Mouse (Mus musculus) midbrain, embryonic 15.5 days (tissue): ENCODE measurements at regions not wholly inside any gene's neighbourhood (a gene's known extent, or its start where the extent isn't known, plus 50 kb on each side); places are given as distances from the start of the nearest gene placed in this dataset.
A peak's percentile ranks its signal among the peaks of the same experiment; 100 is the strongest.

Experiments
- ATAC-seq: fragments of 200-750 bp; cut with Nextera tagmentation; replicated peaks from 2 replicates; pipeline ENCODE4 v1.8.0; 2017; ENCODE audit warnings: moderate TSS enrichment
- H3K27ac ChIP-seq: fragments of 300-500 bp; sonication (generic); 2 replicates; pipeline ENCODE4 v1.5.1; 2015; ENCODE audit warnings: mild to moderate bottlenecking, inconsistent platforms
- H3K27me3 ChIP-seq: fragments of 300-500 bp; sonication (generic); replicated peaks from 2 replicates; pipeline ENCODE4 v1.6.1; 2015; ENCODE audit warnings: inconsistent platforms
- H3K36me3 ChIP-seq: fragments of 300-500 bp; sonication (generic); replicated peaks from 2 replicates; pipeline ENCODE4 v1.6.1; 2015; ENCODE audit warnings: inconsistent platforms
- H3K4me1 ChIP-seq: fragments of 300-500 bp; sonication (generic); 2 replicates; pipeline ENCODE4 v1.6.1; 2015; ENCODE audit warnings: inconsistent platforms
- H3K4me2 ChIP-seq: fragments of 300-500 bp; sonication (generic); 2 replicates; pipeline ENCODE4 v1.6.1; 2015; ENCODE audit warnings: inconsistent platforms, mild to moderate bottlenecking, moderate library complexity
- H3K4me3 ChIP-seq: fragments of 300-500 bp; sonication (generic); 2 replicates; pipeline ENCODE4 v1.5.1; 2015; ENCODE audit warnings: mild to moderate bottlenecking, inconsistent platforms
- H3K9ac ChIP-seq: fragments of 300-500 bp; sonication (generic); 2 replicates; pipeline ENCODE4 v1.6.1; 2015; ENCODE audit warnings: mild to moderate bottlenecking, inconsistent platforms
- H3K9me3 ChIP-seq: fragments of 300-500 bp; sonication (generic); 2 replicates; pipeline ENCODE4 v1.6.1; 2016; ENCODE audit warnings: inconsistent platforms
- WGBS: fragments of 180-500 bp; shearing (Covaris S2); methylation state at CpG from one replicate; pipeline ENCODE4 v1.1.7; 2015; ENCODE audit warnings: mixed read lengths; 5-methylcytosine and 5-hydroxymethylcytosine counted together

- H3K4me1 ChIP-seq: no peaks in the 10 kb centered on the region
- H3K36me3 ChIP-seq: no peaks in the 10 kb centered on the region
- no peaks in the 10 kb centered on the region for H3K27me3 ChIP-seq
- no peak overlapping the region for H3K4me3 ChIP-seq
- H3K9me3 ChIP-seq: no peaks in the 10 kb centered on the region
- H3K9ac ChIP-seq: no peak overlapping the region
- WGBS: 47% methylated on average over 6 of the region's 6 CpGs
- no peak overlapping the region for H3K27ac ChIP-seq
- no peak overlapping the region for H3K4me2 ChIP-seq
- peak; percentile 67 for ATAC-seq
Measured at GRCm38 (mm10) chr13:115911524-115912459, 397.7 kb downstream of the Isl1 start.

GRCm38 (mm10) chr13:115910866-115911449 is 398.5 kb downstream of the Isl1 start:
- no peaks in the 10 kb centered on the region for H3K36me3 ChIP-seq
- H3K4me3 ChIP-seq: 0 out of 2 replicates have a peak overlapping the region, but pooled peaks have one; percentile 6
- H3K27me3 ChIP-seq: no peaks in the 10 kb centered on the region
- H3K4me1 ChIP-seq: no peaks in the 10 kb centered on the region
- H3K4me2 ChIP-seq: peak overlapping the region; percentile 34
- no peaks in the 10 kb centered on the region for H3K9me3 ChIP-seq
- WGBS: 16% methylated on average over 8 of the region's 8 CpGs
- ATAC-seq: peak; percentile 82
- H3K9ac ChIP-seq: no peak overlapping the region
- H3K27ac ChIP-seq: no peak overlapping the region

- no peaks in the 10 kb centered on the region for H3K4me1 ChIP-seq
- no peaks in the 10 kb centered on the region for H3K27me3 ChIP-seq
- H3K4me2 ChIP-seq: no peak overlapping the region
- WGBS: 73% methylated on average over 1 of the region's 1 CpGs
- H3K27ac ChIP-seq: no peak overlapping the region
- no peaks in the 10 kb centered on the region for H3K36me3 ChIP-seq
- H3K4me3 ChIP-seq: no peak overlapping the region
- H3K9ac ChIP-seq: no peak overlapping the region
- no peak for ATAC-seq
- H3K9me3 ChIP-seq: no peaks in the 10 kb centered on the region
Measured at GRCm38 (mm10) chr13:115880616-115881015, 428.9 kb downstream of the Isl1 start.

- no peak overlapping the region for H3K4me2 ChIP-seq
- H3K27me3 ChIP-seq: no peaks in the 10 kb centered on the region
- ATAC-seq: no peak
- H3K4me1 ChIP-seq: no peaks in the 10 kb centered on the region
- no peaks in the 10 kb centered on the region for H3K36me3 ChIP-seq
- H3K9me3 ChIP-seq: no peaks in the 10 kb centered on the region
- no peak overlapping the region for H3K4me3 ChIP-seq
- H3K27ac ChIP-seq: no peak overlapping the region
- WGBS: 61% methylated on average over 3 of the region's 3 CpGs
- H3K9ac ChIP-seq: no peak overlapping the region
Measured at GRCm38 (mm10) chr13:115860480-115860879, 449.0 kb downstream of the Isl1 start.

- ATAC-seq: no peak
Measured at GRCm38 (mm10) chr13:115856632-115857031, 452.9 kb downstream of the Isl1 start.

GRCm38 (mm10) chr13:115852689-115853356 is 456.7 kb downstream of the Isl1 start:
- H3K4me1 ChIP-seq: no peaks in the 10 kb centered on the region
- 0 out of 2 replicates have a peak overlapping the region, but pooled peaks have one; percentile 29 for H3K27ac ChIP-seq
- 38% methylated on average over 3 of the region's 3 CpGs for WGBS
- H3K27me3 ChIP-seq: no peaks in the 10 kb centered on the region
- ATAC-seq: peak; percentile 73
- H3K36me3 ChIP-seq: no peaks in the 10 kb centered on the region
- no peak overlapping the region for H3K4me2 ChIP-seq
- H3K9ac ChIP-seq: no peak overlapping the region
- no peak overlapping the region for H3K4me3 ChIP-seq
- H3K9me3 ChIP-seq: no peaks in the 10 kb centered on the region

More at GRCm38 (mm10) chr13:115856632-115857031, 452.9 kb downstream of the Isl1 start:
- 80% methylated on average over 4 of the region's 4 CpGs for WGBS
- no peaks in the 10 kb centered on the region for H3K36me3 ChIP-seq
- H3K4me3 ChIP-seq: no peak overlapping the region
- H3K27me3 ChIP-seq: no peaks in the 10 kb centered on the region
- H3K9me3 ChIP-seq: no peaks in the 10 kb centered on the region
- H3K9ac ChIP-seq: no peak overlapping the region
- H3K4me2 ChIP-seq: no peak overlapping the region
- no peak overlapping the region for H3K27ac ChIP-seq
- no peaks in the 10 kb centered on the region for H3K4me1 ChIP-seq

- Histone ChIP-seq H3K27ac (no peak overlapping the region), H3K4me1 (no peaks in the 10 kb centered on the region), H3K9ac (no peak overlapping the region), H3K4me2 (no peak overlapping the region), H3K27me3 (no peaks in the 10 kb centered on the region), H3K4me3 (no peak overlapping the region), H3K36me3 (no peaks in the 10 kb centered on the region), H3K9me3 (no peaks in the 10 kb centered on the region)
- WGBS: 68% methylated on average over 10 of the region's 10 CpGs
- no peak for ATAC-seq
Measured at GRCm38 (mm10) chr13:115843121-115843520, 466.4 kb downstream of the Isl1 start.

- Histone ChIP-seq H3K27me3 (no peaks in the 10 kb centered on the region), H3K9ac (no peak overlapping the region), H3K9me3 (no peaks in the 10 kb centered on the region), H3K36me3 (no peaks in the 10 kb centered on the region), H3K4me3 (no peak overlapping the region), H3K4me2 (no peak overlapping the region), H3K27ac (no peak overlapping the region), H3K4me1 (no peaks in the 10 kb centered on the region)
- WGBS: 76% methylated on average over 6 of the region's 6 CpGs
- no peak for ATAC-seq
Measured at GRCm38 (mm10) chr13:115836203-115836768, 473.2 kb downstream of the Isl1 start.

GRCm38 (mm10) chr13:115825191-115825590 is 484.3 kb downstream of the Isl1 start:
- H3K4me3 ChIP-seq: no peak overlapping the region
- no peaks in the 10 kb centered on the region for H3K27me3 ChIP-seq
- no peaks in the 10 kb centered on the region for H3K4me1 ChIP-seq
- 82% methylated on average over 6 of the region's 6 CpGs for WGBS
- no peak overlapping the region for H3K9ac ChIP-seq
- H3K36me3 ChIP-seq: no peaks in the 10 kb centered on the region
- no peak overlapping the region for H3K27ac ChIP-seq
- no peaks in the 10 kb centered on the region for H3K9me3 ChIP-seq
- ATAC-seq: no peak
- H3K4me2 ChIP-seq: no peak overlapping the region

GRCm38 (mm10) chr13:115822527-115822926 is 487.0 kb downstream of the Isl1 start:
- WGBS: 71% methylated on average over 1 of the region's 1 CpGs
- no peaks in the 10 kb centered on the region for H3K9me3 ChIP-seq
- H3K27ac ChIP-seq: no peak overlapping the region
- ATAC-seq: no peak
- H3K4me1 ChIP-seq: no peaks in the 10 kb centered on the region
- no peaks in the 10 kb centered on the region for H3K27me3 ChIP-seq
- no peak overlapping the region for H3K4me3 ChIP-seq
- H3K9ac ChIP-seq: no peak overlapping the region
- no peaks in the 10 kb centered on the region for H3K36me3 ChIP-seq
- no peak overlapping the region for H3K4me2 ChIP-seq

GRCm38 (mm10) chr13:115814211-115814610 is 495.3 kb downstream of the Isl1 start:
- no peak overlapping the region for H3K4me3 ChIP-seq
- H3K9ac ChIP-seq: no peak overlapping the region
- no peaks in the 10 kb centered on the region for H3K9me3 ChIP-seq
- no peaks in the 10 kb centered on the region for H3K36me3 ChIP-seq
- H3K4me1 ChIP-seq: no peaks in the 10 kb centered on the region
- no peak for ATAC-seq
- no peaks in the 10 kb centered on the region for H3K27me3 ChIP-seq
- 87% methylated on average over 2 of the region's 2 CpGs for WGBS
- no peak overlapping the region for H3K27ac ChIP-seq
- H3K4me2 ChIP-seq: no peak overlapping the region

- Histone ChIP-seq H3K27ac (no peak overlapping the region), H3K27me3 (no peaks in the 10 kb centered on the region), H3K9me3 (no peaks in the 10 kb centered on the region), H3K4me3 (no peak overlapping the region), H3K9ac (no peak overlapping the region), H3K4me2 (no peak overlapping the region), H3K36me3 (no peaks in the 10 kb centered on the region), H3K4me1 (no peaks in the 10 kb centered on the region)
- no peak for ATAC-seq
- 68% methylated on average over 2 of the region's 2 CpGs for WGBS
Measured at GRCm38 (mm10) chr13:115799294-115799693, 510.2 kb downstream of the Isl1 start.
